Mouse (Mus musculus) common myeloid progenitor, adult 5-6 weeks (primary cell): ENCODE results near the gene Col23a1. TPM values are rescaled to one million over a fixed set of nuclear protein-coding genes. Genes with fewer than 3 reads are reported as not detected.
A peak's percentile ranks its signal among the peaks of the same experiment; 100 is the strongest.

Experiments
- ATAC-seq: replicated peaks from 2 replicates; pipeline ENCODE4 v1.8.0; 2016; ENCODE audit warnings: low read depth, mild to moderate bottlenecking, moderate TSS enrichment, inconsistent platforms; ENCODE audit not compliant: poor library complexity, severe bottlenecking
- total RNA-seq: library from RNA; stranded (forward); fragments of 200-1000, 187-1606 nt; gene quantifications from 2 replicates; pipeline ENCODE4 v1.2.3, GENCODE M21; 2017

The Col23a1 gene
- total RNA-seq = 0.18 TPM in 1 of 2 replicates, not detected in the other

GRCm38 (mm10) chr11:51289564-51290041 lies at the start of gene Col23a1:
TSS of gene Col23a1 (plus strand) at chr11:51289920.
- ATAC-seq = peak; percentile 67

- ATAC-seq = no peak
These were observed 46.8 kb upstream of the Col23a1 start for GRCm38 (mm10) chr11:51242897-51243296.

- no peak for ATAC-seq
These were observed 32.7 kb upstream of the Col23a1 start for GRCm38 (mm10) chr11:51257006-51257405.

GRCm38 (mm10) chr11:51261680-51262219 lies 28.0 kb upstream of the Col23a1 start, which contains the start of gene Clk4:
TSS of gene Clk4 (plus strand) at chr11:51261730.
- no peak for ATAC-seq

- ATAC-seq = peak; percentile 89
These were observed 27.1 kb upstream of the Col23a1 start, which contains the start of gene BC049762 for GRCm38 (mm10) chr11:51262342-51263285. TSS of gene BC049762 (minus strand) at chr11:51263046.

DNA sequence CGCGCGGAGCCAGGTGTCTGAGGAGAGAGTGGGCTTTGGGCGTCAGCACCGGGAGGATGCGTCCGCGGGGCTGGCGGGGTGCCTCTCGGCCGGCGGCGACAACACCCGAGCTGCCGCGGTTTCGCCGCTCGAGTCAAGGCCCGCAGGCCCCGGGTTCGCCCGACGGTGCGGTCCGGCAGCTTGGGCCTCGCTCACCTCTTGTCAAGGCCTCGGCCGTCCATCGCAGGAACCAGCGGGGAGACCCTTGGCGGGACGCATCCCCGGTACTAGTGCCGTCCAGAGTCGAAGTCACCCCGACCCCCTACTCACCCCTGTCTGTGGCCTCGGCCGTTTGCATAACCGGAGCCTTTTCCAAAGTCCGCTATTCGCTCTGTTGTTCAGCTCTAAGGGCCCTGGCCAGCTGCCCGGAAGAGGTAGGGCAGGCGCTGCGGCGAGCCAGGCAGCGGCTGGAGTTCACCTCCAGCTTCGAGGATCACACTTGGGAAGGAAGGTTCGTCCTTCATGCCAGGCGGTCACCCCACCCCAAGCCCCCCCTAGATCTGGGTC lies 26.4 kb upstream of the Col23a1 start:
- peak; percentile 7; the same call in 1 of the 2 replicates for ATAC-seq

DNA sequence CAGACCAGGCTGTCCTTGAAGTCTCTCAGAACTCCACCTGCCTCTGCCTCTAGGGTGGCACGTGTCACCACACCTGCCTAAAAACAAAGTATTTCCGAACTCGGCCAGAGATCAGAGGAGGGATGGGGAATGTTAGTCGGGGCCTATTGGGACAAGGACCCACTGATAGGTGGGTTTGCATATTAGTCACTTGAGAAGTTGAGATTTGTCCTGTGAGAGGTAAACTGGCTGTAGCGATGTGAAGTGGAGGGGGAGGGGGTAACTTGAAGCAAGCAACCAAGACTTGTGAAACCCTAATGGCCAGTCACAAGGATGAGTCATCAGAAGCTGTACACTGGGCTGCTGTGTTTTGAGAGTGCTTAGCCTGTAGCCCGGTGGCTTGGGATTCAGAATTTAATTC lies 25.4 kb upstream of the Col23a1 start:
- ATAC-seq = peak; percentile 42

DNA sequence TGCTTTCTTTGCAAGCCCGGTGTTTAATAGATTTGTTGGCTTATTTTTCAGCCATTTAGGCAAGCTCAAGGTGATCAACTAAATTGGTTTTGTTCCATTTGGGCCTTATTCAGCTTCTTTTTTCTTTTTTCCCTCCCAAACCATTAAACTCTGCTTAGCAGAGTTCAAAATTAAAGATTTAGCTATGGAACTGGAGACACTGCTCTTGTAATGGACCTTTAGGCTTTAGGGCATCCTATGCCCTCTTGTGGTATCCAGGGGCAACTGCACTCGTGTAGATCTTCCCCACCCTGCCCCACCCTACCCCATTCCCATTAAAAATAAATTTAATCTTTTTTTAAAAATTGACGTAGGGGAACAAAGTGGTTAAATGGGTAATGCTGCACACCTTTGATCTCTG lies 24.4 kb upstream of the Col23a1 start:
- ATAC-seq = no peak

GRCm38 (mm10) chr11:51274418-51274817 lies 15.3 kb upstream of the Col23a1 start:
- no peak for ATAC-seq

GRCm38 (mm10) chr11:51290066-51290955 lies 591 bp downstream of the Col23a1 start:
- ATAC-seq = no peak

DNA sequence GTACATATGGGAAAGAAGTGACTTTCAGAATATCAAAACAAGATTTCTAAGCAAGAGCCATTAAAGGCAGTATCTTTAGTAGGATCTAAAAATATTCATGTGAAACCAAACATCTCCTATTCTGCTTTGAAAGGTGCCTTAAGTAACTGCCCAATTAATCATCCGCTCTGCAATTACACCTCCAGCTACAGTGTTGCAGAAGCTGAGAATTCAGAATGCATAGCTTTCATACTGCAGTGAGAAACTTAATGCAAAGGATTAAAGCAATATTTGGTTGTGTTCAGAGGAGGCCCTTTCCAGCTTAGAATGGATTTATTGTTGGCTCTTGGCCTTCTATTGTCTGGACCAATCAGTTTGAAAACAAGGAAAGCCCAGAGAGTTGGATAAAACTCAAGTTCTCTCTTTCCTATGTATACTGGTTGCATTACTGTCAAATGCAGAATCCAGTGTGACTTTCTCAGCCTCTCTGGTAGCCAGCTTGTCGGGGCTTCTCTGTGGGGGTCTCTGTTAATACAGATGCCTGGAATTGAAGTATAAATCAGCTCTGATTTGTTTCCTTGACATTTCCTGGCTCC lies 4.3 kb downstream of the Col23a1 start:
- no peak for ATAC-seq

DNA sequence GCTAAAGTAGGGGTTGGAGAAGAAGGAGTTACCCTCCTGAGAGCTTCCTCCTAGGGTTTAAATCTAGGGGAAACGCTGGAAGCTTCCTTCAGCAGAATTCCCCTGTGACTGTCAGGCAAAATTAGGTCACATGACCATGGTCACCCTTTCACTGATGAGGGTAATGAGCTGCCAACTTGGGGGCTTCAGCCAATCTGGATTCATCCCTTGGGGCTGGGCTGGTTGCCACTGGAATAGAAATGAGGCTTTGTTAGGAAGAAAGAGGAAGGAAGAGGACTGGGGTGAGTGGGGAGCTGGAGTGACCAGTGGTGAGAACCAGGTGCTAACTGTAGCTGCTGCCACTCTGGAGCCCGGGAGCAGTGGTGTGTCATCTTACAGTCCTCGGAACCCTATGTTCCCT lies 6.0 kb downstream of the Col23a1 start:
- ATAC-seq = no peak

DNA sequence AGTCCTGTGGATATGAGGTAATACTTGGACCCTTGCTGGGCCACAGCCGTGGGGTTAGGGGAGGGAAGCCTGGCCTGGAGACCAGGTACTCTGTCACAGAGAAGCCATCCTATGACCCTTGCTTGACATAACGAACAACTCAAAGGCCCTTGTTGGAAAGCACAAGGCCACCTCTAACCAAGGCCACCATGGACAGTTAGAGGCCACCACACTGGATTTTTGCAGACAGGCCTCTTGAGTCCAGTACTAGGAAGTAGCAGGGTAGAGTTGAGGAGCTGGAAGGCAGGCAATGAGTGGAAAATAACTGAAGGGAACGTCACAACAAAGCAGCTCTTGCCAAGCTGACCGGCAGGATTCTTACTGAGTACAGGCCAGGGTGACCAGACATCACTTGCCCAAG lies 9.0 kb downstream of the Col23a1 start:
- no peak for ATAC-seq

- ATAC-seq = no peak
These were observed 12.7 kb downstream of the Col23a1 start for GRCm38 (mm10) chr11:51302396-51302795.

- ATAC-seq = no peak
These were observed 14.3 kb downstream of the Col23a1 start for GRCm38 (mm10) chr11:51303981-51304553.

GRCm38 (mm10) chr11:51308306-51308705 lies 18.6 kb downstream of the Col23a1 start:
- no peak for ATAC-seq

- ATAC-seq = no peak
These were observed 22.1 kb downstream of the Col23a1 start for GRCm38 (mm10) chr11:51311846-51312245.

GRCm38 (mm10) chr11:51315991-51316810 lies 26.5 kb downstream of the Col23a1 start:
- ATAC-seq = no peak
